Mouse (Mus musculus) liver, embryonic 15.5 days (tissue): ENCODE data around the gene Dixdc1. TPM values are rescaled to one million over a fixed set of nuclear protein-coding genes. Genes with fewer than 3 reads are reported as not detected.

Source experiments
- ATAC-seq: fragments of 200-750 bp; cut with Nextera tagmentation; 2 replicates; pipeline ENCODE4 v1.8.0; 2017; ENCODE audit warnings: moderate number of reproducible peaks, mild to moderate bottlenecking, moderate library complexity; ENCODE audit not compliant: insufficient read depth
- H3K27ac ChIP-seq: fragments of 300-500 bp; sonication (generic); replicated peaks from 2 replicates; pipeline ENCODE4 v1.5.1; 2015; ENCODE audit warnings: mild to moderate bottlenecking, inconsistent platforms
- H3K27me3 ChIP-seq: fragments of 300-500 bp; sonication (generic); 2 replicates; pipeline ENCODE4 v1.6.1; 2015; ENCODE audit warnings: mild to moderate bottlenecking, inconsistent platforms
- H3K36me3 ChIP-seq: fragments of 300-500 bp; sonication (generic); replicated peaks from 2 replicates; pipeline ENCODE4 v1.6.1; 2015; ENCODE audit warnings: moderate library complexity, mild to moderate bottlenecking, inconsistent platforms
- H3K4me1 ChIP-seq: fragments of 300-500 bp; sonication (generic); replicated peaks from 2 replicates; pipeline ENCODE4 v1.6.1; 2015; ENCODE audit warnings: inconsistent platforms
- H3K4me2 ChIP-seq: fragments of 300-500 bp; sonication (generic); 2 replicates; pipeline ENCODE4 v1.6.1; 2015; ENCODE audit warnings: moderate library complexity, mild to moderate bottlenecking, inconsistent platforms
- H3K4me3 ChIP-seq: fragments of 300-500 bp; sonication (generic); replicated peaks from 2 replicates; pipeline ENCODE4 v1.5.1; 2015; ENCODE audit warnings: mild to moderate bottlenecking, inconsistent platforms
- H3K9ac ChIP-seq: fragments of 300-500 bp; sonication (generic); 2 replicates; pipeline ENCODE4 v1.6.1; 2015; ENCODE audit warnings: moderate library complexity, mild to moderate bottlenecking, inconsistent platforms
- H3K9me3 ChIP-seq: fragments of 300-500 bp; sonication (generic); replicated peaks from 2 replicates; pipeline ENCODE4 v1.6.1; 2016; ENCODE audit warnings: inconsistent platforms
- WGBS: fragments of 180-500 bp; shearing (Covaris S2); methylation state at CpG from one replicate; pipeline ENCODE4 v1.1.7; 2015; ENCODE audit warnings: mixed read lengths; ENCODE audit not compliant: insufficient replicate concordance; 5-methylcytosine and 5-hydroxymethylcytosine counted together
- polyA plus RNA-seq: library from polyadenylated mRNA; unstranded; fragments of >200 nt; fragmentation: Nextera tagmentation; extraction: Ambion mirVana; gene quantifications from 2 replicates; pipeline ENCODE4 v1.2.1, GENCODE M21; 2015

The Dixdc1 gene
- polyA plus RNA-seq, result 1.4 and 1.8 TPM in 2 replicates

- no peak within 1 kb of the TSS for H3K27ac ChIP-seq
- H3K27me3 ChIP-seq, result peaks cover 6% of the 10 kb centered on the region; the same call in 1 of the 2 replicates
- H3K9ac ChIP-seq, result no peak within 1 kb of the TSS
- no peaks in the 10 kb centered on the region for H3K9me3 ChIP-seq
- peaks cover 13% of the 10 kb centered on the region for H3K4me1 ChIP-seq
- H3K4me3 ChIP-seq, result peak within 1 kb of the TSS; percentile 36
- peak; percentile 98 for ATAC-seq
- H3K4me2 ChIP-seq, result peak within 1 kb of the TSS; percentile 72
- no peaks in the 10 kb centered on the region for H3K36me3 ChIP-seq
- WGBS, result 10% methylated on average over 36 of the region's 36 CpGs
Measured at GRCm38 (mm10) chr9:50738914-50739870, at the start of gene Dixdc1. Gene Dixdc1 (minus strand): TSS chr9:50739517.

- Histone ChIP-seq H3K9me3 (no peaks in the 10 kb centered on the region), H3K36me3 (peaks cover 68% of the 10 kb centered on the region), H3K4me3 (no peak overlapping the region), H3K9ac (no peak overlapping the region), H3K4me2 (no peak overlapping the region), H3K27ac (no peak overlapping the region), H3K4me1 (no peaks in the 10 kb centered on the region), H3K27me3 (no peaks in the 10 kb centered on the region)
- no peak for ATAC-seq
- WGBS, result 65% methylated on average over 2 of the region's 2 CpGs
Measured at GRCm38 (mm10) chr9:50782155-50782554, 42.8 kb upstream of the Dixdc1 start.

- 49% methylated on average over 11 of the region's 11 CpGs for WGBS
- Histone ChIP-seq H3K4me2 (peak overlapping the region; percentile 92), H3K36me3 (peaks cover 37% of the 10 kb centered on the region), H3K27ac (no peak overlapping the region; the same call in 1 of the 2 replicates), H3K4me3 (peak overlapping the region; percentile 88), H3K9me3 (no peaks in the 10 kb centered on the region), H3K27me3 (no peaks in the 10 kb centered on the region), H3K4me1 (peaks cover 40% of the 10 kb centered on the region), H3K9ac (peak overlapping the region; percentile 92)
- ATAC-seq, result no peak
Measured at GRCm38 (mm10) chr9:50776162-50776760, 36.9 kb upstream of the Dixdc1 start.

- Histone ChIP-seq H3K9me3 (no peaks in the 10 kb centered on the region), H3K4me3 (peak overlapping the region; percentile 88), H3K4me1 (peaks cover 40% of the 10 kb centered on the region), H3K9ac (peak overlapping the region; percentile 92), H3K36me3 (peaks cover 31% of the 10 kb centered on the region), H3K27ac (peak overlapping the region; percentile 78), H3K27me3 (no peaks in the 10 kb centered on the region), H3K4me2 (peak overlapping the region; percentile 92)
- ATAC-seq, result peak; percentile 45
- under 1% methylated on average over 30 of the region's 30 CpGs for WGBS
Measured at GRCm38 (mm10) chr9:50775662-50776126, 36.4 kb upstream of the Dixdc1 start.

- H3K27ac ChIP-seq, result peak within 1 kb of the TSS; percentile 78
- H3K27me3 ChIP-seq, result no peaks in the 10 kb centered on the region
- no peaks in the 10 kb centered on the region for H3K9me3 ChIP-seq
- peaks cover 25% of the 10 kb centered on the region for H3K36me3 ChIP-seq
- H3K9ac ChIP-seq, result peak within 1 kb of the TSS; percentile 92
- peaks cover 40% of the 10 kb centered on the region for H3K4me1 ChIP-seq
- peak within 1 kb of the TSS; percentile 88 for H3K4me3 ChIP-seq
- H3K4me2 ChIP-seq, result peak within 1 kb of the TSS; percentile 92
- ATAC-seq, result peak; percentile 72
- WGBS, result 1% methylated on average over 50 of the region's 51 CpGs
Measured at GRCm38 (mm10) chr9:50774991-50775612, 35.8 kb upstream of the Dixdc1 start, which contains the start of the genes Alg9 and 1110032A03Rik. Gene Alg9 (plus strand): TSS chr9:50775019. Gene 1110032A03Rik (minus strand): TSS chr9:50775520.

- Histone ChIP-seq H3K36me3 (peaks cover 16% of the 10 kb centered on the region), H3K4me1 (peaks cover 50% of the 10 kb centered on the region), H3K27me3 (no peaks in the 10 kb centered on the region), H3K9ac (no peak overlapping the region), H3K9me3 (no peaks in the 10 kb centered on the region), H3K4me3 (peak overlapping the region; percentile 88; the same call in 1 of the 2 replicates), H3K4me2 (peak overlapping the region; percentile 92), H3K27ac (peak overlapping the region; percentile 55)
- 43% methylated on average over 4 of the region's 4 CpGs for WGBS
- ATAC-seq, result no peak
Measured at GRCm38 (mm10) chr9:50774026-50774462, 34.7 kb upstream of the Dixdc1 start.

GRCm38 (mm10) chr9:50770011-50770410, 30.7 kb upstream of the Dixdc1 start:
- Histone ChIP-seq H3K36me3 (peaks cover 12% of the 10 kb centered on the region), H3K9ac (no peak overlapping the region), H3K4me3 (no peak overlapping the region), H3K9me3 (no peaks in the 10 kb centered on the region), H3K27me3 (no peaks in the 10 kb centered on the region), H3K4me1 (peaks cover 51% of the 10 kb centered on the region), H3K27ac (peak overlapping the region; percentile 19; the same call in 1 of the 2 replicates), H3K4me2 (no peak overlapping the region)
- no peak for ATAC-seq
- WGBS, result 73% methylated on average over 2 of the region's 2 CpGs

GRCm38 (mm10) chr9:50768107-50769002, 29.0 kb upstream of the Dixdc1 start, which contains the start of gene Fdxacb1:
Gene Fdxacb1 (plus strand): TSS chr9:50768236.
- ATAC-seq, result peak; percentile 97
- Histone ChIP-seq H3K9me3 (no peaks in the 10 kb centered on the region), H3K27ac (peak within 1 kb of the TSS; percentile 96), H3K4me2 (peak within 1 kb of the TSS; percentile 85), H3K9ac (peak within 1 kb of the TSS; percentile 78), H3K27me3 (no peaks in the 10 kb centered on the region), H3K36me3 (peaks cover 12% of the 10 kb centered on the region), H3K4me1 (peaks cover 35% of the 10 kb centered on the region), H3K4me3 (peak within 1 kb of the TSS; percentile 83)
- 3% methylated on average over 59 of the region's 59 CpGs for WGBS

GRCm38 (mm10) chr9:50767531-50768106, 28.3 kb upstream of the Dixdc1 start:
- peak overlapping the region; percentile 78 for H3K9ac ChIP-seq
- peak overlapping the region; percentile 96 for H3K27ac ChIP-seq
- H3K4me3 ChIP-seq, result peak overlapping the region; percentile 83
- peak; percentile 9 for ATAC-seq
- H3K36me3 ChIP-seq, result peaks cover 10% of the 10 kb centered on the region
- peak overlapping the region; percentile 85 for H3K4me2 ChIP-seq
- 5% methylated on average over 17 of the region's 17 CpGs for WGBS
- no peaks in the 10 kb centered on the region for H3K9me3 ChIP-seq
- H3K27me3 ChIP-seq, result no peaks in the 10 kb centered on the region
- peaks cover 28% of the 10 kb centered on the region for H3K4me1 ChIP-seq
